Mouse (Mus musculus) urinary bladder, postnatal 36 days (tissue): ENCODE data around the gene Nynrin.

Experiments
- DNase-seq, 2 experiments: peaks; one replicate each; pipeline ENCODE4 v3.0.0; 2022; ENCODE audit warnings: low spot score in 2 of 2, mixed read lengths in 1 of 2

Nynrin gene

GRCm38 (mm10) chr14:55877469-55878315 is 23.9 kb downstream of the Nynrin start:
- DNase-seq, result no peak

- no peak for DNase-seq
These were observed 24.6 kb downstream of the Nynrin start for GRCm38 (mm10) chr14:55878316-55878940.

GRCm38 (mm10) chr14:55879623-55880022 is 25.8 kb downstream of the Nynrin start:
- peak; percentile 72 to 73 for DNase-seq

- DNase-seq, result no peak
These were observed 27.2 kb downstream of the Nynrin start for GRCm38 (mm10) chr14:55880982-55881381.

- peak in 1 of 2 experiments; percentile 46 for DNase-seq
These were observed 28.4 kb downstream of the Nynrin start for GRCm38 (mm10) chr14:55882171-55882641.

- no peak for DNase-seq
These were observed 29.4 kb downstream of the Nynrin start for GRCm38 (mm10) chr14:55883149-55883661.

GRCm38 (mm10) chr14:55883663-55884062 is 29.9 kb downstream of the Nynrin start:
- DNase-seq, result no peak

GRCm38 (mm10) chr14:55884166-55884565 is 30.4 kb downstream of the Nynrin start, which contains the start of gene Cbln3:
Gene Cbln3, minus strand, starts transcription at chr14:55884392.
- peak in 1 of 2 experiments; percentile 37 for DNase-seq

GRCm38 (mm10) chr14:55884713-55885113 is 30.9 kb downstream of the Nynrin start, which contains the start of gene Khnyn:
Gene Khnyn, plus strand, starts transcription at chr14:55884947.
- peak; percentile 85 to 92 for DNase-seq

GRCm38 (mm10) chr14:55885114-55885790 is 31.4 kb downstream of the Nynrin start:
- DNase-seq, result no peak

- DNase-seq, result peak; percentile 46 to 71
These were observed 32.0 kb downstream of the Nynrin start for GRCm38 (mm10) chr14:55885791-55886271.

GRCm38 (mm10) chr14:55886571-55887382 is 33.0 kb downstream of the Nynrin start:
- DNase-seq, result no peak

- DNase-seq, result no peak
These were observed 43.9 kb downstream of the Nynrin start for GRCm38 (mm10) chr14:55897671-55898070.

GRCm38 (mm10) chr14:55898947-55899346 is 45.1 kb downstream of the Nynrin start:
- no peak for DNase-seq

GRCm38 (mm10) chr14:55899701-55900413 is 46.0 kb downstream of the Nynrin start, which contains the start of gene Sdr39u1:
Gene Sdr39u1, minus strand, starts transcription at chr14:55900293.
- peak; percentile 69 to 84 for DNase-seq

GRCm38 (mm10) chr14:55900414-55900755 is 46.6 kb downstream of the Nynrin start:
- no peak for DNase-seq

GRCm38 (mm10) chr14:55905518-55905917 is 51.7 kb downstream of the Nynrin start:
- DNase-seq, result no peak

GRCm38 (mm10) chr14:55913406-55913805 is 59.6 kb downstream of the Nynrin start:
- DNase-seq, result no peak

- DNase-seq, result peak; percentile 41 to 55
These were observed 64.7 kb downstream of the Nynrin start for GRCm38 (mm10) chr14:55918240-55919082.
